Mouse (Mus musculus): ENCODE data around the gene Yipf3.

The Yipf3 gene

DNA sequence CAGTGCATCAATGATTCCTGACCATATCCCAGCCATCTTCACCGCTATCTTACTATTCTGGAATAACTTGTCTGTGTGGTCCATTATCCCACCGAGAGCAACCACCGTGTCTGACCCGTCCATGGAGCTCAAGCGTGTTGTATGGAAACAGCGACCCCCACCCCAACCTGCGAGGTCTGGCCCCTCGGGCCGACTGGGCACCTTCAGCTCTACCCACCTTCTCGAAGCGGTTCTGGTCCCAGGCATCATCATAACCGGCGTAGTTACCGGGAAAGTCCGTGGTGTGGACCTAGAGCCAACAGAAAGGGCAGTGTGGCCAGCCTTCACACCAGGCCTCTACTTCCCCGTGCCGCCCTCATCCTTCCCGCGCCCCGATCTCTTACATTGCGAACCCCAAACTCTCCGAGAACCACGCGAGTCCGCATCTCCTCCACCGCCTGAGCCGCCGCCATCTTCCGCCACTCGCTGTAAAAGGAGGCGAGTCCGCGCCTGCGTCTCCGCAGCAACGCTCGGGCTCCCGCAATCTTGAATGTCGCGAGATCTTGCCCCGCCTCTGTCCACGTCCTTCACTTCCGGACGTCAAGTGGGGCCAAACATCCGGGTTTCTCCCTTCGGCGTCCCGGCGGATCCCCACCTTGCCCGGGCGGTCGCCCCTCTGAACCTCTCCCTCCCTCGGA is at the start of gene Yipf3, which contains the start of gene Polr1c:
Yipf3 (plus strand) TSS at position 569 of the 677 bp plus-strand sequence.
Polr1c (minus strand) TSS at position 543 of the 677 bp plus-strand sequence.
- WGBS, result under 1% methylated on average over 53 of the region's 53 CpGs

DNA sequence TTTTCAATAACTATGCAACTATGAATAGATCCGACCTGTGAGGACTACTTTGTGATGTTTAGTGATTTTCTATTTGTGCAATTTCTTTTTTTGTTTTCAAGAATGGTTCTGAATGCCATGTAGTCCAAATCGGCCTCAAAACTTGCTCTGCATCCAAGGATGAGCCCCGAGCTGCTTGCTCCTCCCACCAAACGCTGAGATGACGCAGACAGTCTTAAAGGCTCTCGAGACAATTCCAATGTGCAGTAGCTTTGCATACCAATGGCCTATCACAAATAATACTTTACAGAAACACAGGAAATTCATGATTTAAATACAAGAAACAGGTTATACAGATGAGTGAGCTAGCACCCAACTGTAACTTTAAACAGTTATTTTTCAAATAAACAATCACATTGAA is 46.7 kb upstream of the Yipf3 start:
- WGBS, result 34% methylated on average over 6 of the region's 6 CpGs

DNA sequence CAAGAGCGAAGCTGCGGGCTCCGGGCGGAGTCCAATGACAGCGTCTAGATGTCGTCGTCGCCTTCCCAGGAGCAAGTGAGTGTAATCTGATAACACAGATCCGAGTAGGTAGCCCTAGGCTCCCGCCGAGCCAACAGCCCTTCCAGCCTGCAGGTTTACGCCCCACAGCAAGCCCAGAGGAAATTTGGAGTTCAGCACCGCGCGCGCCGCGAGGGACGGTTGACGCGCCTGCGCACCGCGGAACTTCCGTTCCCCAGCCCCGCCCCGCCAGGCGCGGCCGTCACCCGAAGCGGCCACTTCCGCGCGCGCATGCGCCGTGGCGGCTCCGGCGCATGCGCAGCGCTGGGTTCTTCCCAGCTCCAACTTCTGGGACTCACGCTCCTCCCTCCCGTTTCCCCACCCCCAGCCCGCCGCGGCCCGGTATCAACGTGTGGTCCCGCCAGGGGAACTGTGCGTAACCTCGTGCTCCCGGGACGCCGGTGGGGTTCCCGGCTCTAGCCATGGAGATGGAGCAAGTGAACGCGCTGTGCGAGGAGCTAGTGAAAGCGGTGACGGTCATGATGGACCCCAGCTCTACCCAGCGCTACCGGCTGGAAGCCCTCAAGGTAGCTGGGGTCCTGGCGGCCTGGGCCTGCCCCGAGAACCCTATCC is 45.3 kb upstream of the Yipf3 start, which contains the start of the genes Polh and Xpo5:
Polh (minus strand) TSS at position 225 of the 651 bp plus-strand sequence.
Xpo5 (plus strand) TSS at position 362 of the 651 bp plus-strand sequence.
- WGBS, result under 1% methylated on average over 66 of the region's 66 CpGs

DNA sequence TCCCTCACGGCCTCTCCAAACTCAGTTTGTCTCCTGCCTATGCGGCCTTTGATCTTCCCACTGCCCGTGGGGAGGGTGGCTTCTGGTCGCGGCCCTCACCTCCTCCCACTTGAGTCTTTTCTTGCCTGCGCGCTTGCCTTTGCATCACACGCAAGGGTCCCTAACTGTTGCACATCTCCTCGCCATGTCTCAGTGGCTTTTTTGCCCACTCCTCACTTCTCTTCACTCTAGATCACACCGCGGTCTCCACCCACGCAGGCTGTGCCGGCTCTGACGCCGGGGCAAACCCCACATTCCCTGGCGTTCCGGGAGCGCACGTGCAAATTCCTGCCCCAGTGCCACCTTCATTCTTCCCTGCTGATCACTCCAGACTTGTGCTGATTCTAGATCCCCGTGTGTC is 44.8 kb upstream of the Yipf3 start:
- WGBS, result under 1% methylated on average over 20 of the region's 20 CpGs

DNA sequence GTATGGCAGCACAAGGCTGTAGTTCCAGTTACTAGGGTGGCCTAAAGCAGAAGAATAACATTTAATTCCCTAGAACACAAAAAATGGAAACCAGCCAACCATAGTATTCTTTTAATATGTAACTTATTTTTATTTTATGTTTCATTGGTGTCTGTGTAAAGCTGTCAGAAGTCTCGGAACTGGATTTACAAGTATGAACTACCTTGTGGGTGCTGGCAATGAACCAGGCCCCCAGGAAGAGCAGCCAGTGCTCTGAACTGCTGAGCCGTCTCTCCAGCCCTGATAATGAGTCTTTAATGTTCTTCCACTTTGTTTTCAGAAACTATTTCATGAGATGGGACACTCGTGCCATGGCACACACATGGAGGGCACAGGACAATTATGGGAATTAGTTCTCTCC is 37.3 kb upstream of the Yipf3 start:
- 87% methylated on average over 3 of the region's 3 CpGs for WGBS

DNA sequence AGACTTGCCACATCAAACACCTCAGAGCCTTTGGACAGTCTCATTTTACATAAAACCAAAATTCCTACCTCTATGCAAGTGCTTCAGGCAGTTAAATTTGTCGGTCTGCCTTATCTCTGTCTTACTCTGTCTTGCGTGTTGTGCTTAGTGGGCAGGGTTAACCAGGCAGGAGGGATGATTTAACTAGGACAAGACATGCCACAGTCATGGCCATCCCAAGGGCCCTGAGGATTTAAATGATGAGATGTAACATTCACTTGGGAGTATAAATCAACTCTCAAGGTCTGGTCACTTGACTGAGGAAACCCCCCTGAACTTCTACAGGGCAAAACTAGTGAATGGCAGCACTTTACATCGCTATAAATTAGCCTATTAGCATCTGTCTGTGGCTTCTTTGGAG is 26.3 kb upstream of the Yipf3 start:
- 96% methylated on average over 3 of the region's 3 CpGs for WGBS

DNA sequence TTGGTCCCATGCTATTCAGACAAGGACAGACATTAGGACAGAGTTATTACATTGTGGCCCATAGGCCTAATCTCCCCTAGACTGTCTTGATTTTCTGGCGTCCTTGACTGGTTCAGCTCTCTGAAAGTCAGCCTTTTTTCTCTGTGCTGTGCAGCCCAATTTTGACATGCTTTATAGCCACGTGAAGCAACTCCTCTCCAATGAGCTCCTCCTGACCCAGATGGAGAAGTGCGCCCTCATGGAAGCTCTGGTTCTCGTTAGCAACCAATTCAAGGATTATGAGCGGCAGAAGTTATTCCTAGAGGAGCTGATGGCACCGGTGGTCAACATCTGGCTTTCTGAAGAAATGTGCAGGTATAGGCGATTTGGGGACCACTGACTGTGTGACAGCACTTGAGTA is 20.3 kb upstream of the Yipf3 start:
- 84% methylated on average over 7 of the region's 7 CpGs for WGBS

DNA sequence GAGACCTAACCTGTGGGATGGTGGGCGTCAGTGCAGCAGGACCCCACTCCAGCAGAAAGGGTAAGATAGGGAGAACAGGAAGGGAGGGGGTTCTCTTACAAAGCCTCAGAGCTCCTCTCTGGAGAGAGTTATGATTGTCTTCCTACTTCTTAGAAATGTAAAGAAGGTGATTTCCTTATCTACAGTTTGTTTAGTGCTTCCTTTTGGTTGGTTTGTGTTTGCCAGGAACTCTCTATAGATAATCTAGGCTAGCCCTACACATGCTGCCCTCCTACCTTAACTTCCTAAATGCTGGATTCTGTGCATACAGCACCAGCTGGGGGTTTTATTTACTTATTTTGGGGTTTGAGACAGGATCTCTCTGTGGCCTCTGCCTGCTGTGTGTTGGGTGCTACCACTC is 11.8 kb upstream of the Yipf3 start:
- 100% methylated on average over 1 of the region's 1 CpGs for WGBS

DNA sequence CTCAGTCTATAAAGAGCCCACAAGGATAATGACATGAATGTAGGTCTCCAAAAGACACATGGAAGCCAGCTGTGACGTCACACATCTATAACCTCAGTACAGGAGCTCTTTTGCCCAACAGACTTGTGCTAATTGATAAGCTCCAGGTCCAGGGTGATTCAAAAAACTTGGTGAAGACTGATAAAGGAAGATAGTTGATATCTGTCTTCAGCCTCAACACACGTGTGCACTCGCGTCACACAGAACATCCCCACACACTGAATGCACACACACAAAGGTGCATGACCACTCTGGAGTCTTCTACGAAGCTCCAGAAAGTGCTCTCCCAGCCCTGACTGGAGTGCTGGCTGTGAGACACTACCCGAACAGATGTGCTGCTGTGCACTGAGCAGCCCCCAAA is 10.8 kb upstream of the Yipf3 start:
- WGBS, result 93% methylated on average over 6 of the region's 6 CpGs

DNA sequence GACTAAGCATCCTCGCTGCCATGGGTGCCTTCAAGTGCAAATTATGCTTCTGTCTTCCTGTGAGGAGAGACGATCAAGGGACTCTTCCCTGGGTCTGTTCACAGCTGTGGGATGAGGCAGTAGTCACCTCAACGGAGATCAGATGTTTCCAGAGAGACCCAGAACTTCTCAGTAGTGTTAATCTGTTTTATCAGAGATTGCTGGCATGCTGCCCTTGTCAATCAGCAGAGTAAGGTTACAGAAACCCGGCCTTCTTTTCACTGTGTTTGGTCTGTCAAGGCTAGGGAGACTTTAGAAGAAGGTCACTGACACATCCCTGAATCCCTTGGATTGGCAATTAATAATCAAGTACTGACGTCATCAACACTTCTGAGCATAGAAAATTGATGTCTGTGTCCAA is 10.4 kb upstream of the Yipf3 start:
- WGBS, result 83% methylated on average over 5 of the region's 5 CpGs

DNA sequence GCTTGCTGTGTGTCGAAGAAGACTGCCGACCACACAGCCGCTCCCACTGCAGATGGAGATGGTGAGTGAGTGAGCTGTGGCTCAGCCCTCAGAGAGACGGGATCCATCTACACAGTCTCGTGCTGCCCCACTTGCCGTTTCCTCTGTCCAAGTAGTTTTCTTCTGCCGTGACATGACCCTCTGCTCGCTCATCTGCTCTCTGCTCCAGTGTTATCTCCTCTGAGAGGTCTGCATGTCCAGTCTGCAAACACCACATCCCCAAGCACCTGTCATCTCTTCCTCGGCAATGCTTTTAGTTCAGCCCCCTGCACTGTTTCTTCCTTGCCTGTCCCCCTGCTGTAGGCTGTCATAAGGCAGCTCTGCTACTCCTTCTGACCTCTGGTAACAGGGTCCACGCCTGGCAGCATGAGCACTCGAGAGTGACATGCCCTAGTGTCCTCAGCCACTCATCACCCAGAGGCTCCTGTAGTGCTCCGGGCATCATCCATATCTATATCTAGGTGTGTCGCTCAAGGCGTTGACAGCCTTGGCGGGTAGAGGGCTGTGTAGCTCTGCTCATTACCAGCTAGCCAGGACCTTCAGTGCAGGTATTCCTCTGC is 8.3 kb upstream of the Yipf3 start:
- 91% methylated on average over 15 of the region's 15 CpGs for WGBS

DNA sequence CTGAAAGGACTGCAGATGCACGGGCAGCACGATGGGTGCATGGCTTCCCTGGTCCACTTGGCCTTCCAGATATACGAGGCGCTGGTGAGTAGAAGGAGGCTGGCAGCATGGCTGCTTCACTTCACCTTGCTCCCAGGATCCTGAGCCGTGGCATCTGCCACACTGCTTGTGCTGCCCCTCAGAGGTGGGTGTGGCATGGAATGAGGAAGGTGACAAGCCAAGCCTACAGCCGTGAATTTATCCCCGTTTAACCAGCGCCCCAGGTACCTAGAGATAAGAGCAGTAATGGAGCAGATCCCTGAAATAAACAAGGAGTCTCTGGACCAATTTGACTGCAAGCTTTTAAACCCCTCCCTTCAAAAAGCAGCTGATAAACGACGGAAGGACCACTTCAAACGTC is 6.4 kb upstream of the Yipf3 start:
- 74% methylated on average over 11 of the region's 11 CpGs for WGBS

DNA sequence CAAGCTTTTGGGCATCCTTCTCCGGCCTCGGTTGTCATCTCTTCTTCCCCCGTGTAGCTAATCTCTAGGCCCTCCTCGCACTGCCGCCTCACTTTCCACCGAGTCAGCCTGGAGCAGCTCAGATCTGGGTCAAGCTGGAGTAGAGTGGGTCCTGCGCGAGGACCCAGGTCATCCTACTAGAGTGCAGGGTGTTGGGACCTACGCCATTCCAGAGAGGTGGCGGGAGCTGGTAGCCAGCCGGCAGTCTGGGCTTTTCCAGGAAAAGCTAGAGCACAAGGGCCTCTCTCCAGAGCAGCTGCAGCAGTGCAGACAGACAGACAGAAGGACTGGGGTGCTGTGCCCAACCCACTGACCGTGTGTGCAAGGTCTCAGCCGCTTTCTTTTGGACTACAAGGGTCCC is 5.6 kb upstream of the Yipf3 start:
- WGBS, result 87% methylated on average over 13 of the region's 13 CpGs

DNA sequence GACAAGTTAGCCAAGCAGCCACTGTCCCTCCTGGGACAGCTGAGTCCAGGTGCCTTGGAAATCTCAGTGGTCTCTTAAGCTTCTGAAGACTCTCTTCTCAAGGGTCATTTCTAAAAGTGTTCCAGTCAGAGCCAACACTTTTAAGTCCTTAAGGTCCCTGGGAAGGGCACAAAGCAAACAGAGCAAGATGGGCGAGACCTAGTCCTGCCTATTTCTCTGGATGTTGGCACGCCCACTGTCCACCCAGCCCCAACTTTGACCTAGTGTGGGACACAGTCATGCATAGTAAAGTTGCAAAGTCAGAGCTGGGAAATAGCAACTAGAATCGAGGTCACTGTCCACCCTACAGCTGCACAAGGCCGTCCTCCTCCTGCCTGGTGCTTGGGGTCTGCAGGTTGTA is 4.9 kb upstream of the Yipf3 start:
- 86% methylated on average over 4 of the region's 4 CpGs for WGBS

DNA sequence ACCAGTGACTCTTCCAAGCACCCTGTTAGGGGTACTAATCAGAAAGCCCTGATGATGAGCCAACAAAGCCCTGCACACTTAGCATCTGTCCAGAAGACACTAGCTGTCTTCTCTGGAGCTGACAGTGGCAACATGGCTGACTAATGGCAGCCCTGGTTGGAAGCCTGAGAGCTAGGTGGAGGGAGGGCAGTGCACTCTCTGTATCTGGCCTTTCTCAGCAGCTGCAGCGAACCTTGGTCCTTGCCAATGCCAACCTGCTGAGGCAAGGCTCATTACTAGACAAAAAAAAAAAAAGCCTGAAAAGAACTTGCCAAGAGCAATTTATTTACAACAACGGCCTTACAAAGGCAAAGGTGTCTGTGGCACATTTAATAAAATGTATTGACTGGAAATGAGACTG is 4.3 kb upstream of the Yipf3 start:
- 42% methylated on average over 2 of the region's 2 CpGs for WGBS

DNA sequence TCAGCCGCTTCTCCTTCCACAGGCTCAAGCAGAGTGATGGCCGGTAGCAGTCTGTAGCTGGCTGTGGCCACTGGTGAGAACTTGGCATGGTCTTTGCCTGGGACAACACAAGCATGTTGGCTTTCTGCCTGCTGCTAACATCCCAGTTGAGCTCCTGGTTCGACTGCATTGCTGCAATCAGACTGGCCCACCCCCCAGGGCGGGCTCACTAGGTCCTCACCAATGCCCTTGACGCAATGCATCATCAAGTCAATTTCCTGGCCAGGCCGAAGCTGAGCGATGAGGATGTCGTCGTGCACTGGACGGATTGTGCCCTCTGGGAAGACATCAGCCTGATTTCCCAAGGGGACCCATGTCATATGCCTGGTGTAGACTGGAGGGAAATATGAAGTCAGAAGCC is 3.3 kb upstream of the Yipf3 start:
- WGBS, result 72% methylated on average over 10 of the region's 10 CpGs

DNA sequence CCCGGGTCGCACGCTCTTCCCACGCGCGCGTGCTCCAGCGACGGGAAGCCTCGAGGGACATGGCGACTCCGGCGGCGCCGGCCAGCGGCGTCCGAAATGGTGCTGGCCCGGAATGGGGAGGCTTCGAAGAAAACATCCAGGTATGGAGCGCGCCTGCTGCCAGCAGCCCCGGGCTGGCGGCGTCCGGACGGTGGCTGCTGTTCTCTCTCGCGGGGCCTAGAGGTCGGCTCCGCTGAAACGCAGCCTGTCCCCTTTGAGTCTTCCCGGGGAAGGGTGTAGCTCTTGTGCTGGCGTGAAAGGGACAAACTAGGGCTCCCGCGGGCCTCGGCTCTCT is 276 bp downstream of the Yipf3 start:
- under 1% methylated on average over 37 of the region's 37 CpGs for WGBS

DNA sequence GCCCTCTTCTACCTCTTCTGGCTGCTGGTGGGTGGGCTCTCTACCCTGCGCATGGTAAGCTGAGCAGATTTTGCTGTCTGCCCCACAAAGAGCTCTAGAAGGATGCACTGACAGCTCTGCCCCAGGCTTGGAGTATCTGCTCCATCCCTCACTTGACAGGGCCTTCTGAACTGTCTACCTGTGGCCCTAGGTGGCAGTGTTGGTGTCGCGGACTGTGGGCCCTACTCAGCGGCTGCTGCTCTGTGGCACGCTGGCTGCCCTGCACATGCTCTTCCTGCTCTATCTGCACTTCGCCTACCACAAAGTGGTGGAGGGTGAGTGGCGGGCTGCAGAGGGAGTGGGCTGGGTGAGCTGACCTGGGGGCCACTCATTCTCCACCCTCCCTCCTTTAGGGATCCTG is 3.3 kb downstream of the Yipf3 start:
- 76% methylated on average over 7 of the region's 7 CpGs for WGBS

DNA sequence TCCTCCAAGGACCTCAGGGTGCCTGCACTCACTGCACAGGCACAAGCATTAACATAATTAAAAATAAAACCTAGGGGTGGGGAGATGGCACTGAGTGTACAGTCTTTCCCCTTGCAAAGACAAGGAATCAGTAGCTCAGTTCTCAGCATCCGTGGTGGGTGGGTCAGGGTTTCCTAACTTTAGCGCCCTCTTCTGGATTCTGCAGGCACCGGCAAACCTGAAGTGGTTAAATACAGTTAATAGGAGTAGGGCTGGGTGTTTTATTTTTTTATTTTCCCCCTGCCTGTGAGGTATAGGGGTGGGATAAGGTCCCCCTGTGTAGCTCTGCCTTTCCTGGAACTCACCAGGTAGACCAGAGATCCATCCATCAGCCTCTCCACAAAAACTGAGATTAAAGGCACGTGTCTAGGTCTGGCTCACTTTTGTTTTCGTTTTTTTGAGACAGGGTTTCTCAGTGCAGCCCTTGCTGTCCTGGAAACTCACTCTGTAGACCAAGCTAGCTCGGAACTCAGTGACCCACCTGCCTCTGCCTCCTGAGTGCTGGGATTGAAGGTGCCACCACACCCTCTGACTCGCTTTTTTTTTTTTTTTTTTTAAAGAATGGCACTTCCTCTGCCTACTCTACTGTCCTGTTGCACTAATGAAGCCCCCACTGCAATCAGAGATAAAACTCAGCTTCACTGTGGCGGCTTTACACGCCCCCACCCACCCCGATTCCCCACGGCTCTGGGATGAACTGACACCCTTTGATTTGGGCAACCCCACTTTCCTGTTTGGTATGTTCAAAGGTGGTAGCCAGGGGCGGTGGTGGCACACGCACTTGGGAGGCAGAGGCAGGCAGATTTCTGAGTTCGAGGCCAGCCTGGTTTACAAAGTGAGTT is 4.9 kb downstream of the Yipf3 start:
- 39% methylated on average over 14 of the region's 14 CpGs for WGBS

DNA sequence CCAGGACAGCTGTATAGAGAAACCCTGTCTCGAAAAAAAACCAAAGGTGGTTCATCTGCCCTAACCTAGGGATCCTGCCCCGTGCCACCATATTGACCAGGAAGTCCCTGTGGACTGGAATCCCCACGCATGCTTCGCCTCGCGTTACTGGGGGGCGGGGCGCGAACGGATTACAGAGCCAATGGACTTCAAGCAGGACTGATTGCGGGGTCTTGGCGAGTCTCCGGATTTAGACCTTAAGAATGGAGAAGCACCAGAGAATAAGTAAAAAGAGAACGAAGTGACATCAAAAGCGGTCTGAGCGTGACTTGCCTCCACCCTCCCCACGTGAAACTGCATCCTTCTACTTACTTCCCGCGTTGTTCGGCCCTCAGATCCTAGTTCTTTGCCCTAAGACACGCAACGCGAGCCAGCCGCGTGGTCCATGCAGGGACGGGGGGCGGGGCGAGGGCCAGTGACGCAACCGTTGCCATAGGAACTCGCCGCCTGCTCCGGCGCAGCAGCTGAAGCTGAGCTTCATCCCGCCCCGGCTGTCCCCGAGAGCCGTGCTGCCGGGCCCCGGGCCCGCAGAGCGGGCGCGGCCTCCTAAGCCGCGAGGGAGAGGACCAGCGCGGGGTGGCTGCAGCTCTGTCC is 5.7 kb downstream of the Yipf3 start, which contains the start of gene Lrrc73:
Lrrc73 (plus strand) TSS at position 80 of the 633 bp plus-strand sequence.
- 1% methylated on average over 47 of the region's 48 CpGs for WGBS

DNA sequence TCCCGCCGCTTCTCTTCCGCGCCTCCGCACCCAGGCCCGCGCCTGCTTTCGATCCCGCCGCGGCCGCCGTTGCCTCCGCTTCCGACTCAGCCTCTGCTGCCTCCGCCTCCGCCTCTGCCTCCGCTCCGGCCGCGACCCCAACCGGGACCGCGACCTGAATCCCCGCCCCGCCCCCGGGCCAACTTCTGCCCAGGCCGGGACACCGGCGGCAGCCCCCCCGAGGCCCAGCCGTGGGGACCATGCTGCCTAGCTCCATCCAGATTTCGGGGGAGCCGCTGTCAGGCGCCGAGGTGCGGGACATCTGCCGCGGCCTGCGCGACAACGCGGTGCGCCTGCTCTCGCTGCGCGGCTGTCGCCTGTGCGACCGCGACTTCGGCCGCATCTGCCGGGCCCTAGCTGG is 6.2 kb downstream of the Yipf3 start:
- 1% methylated on average over 54 of the region's 54 CpGs for WGBS

DNA sequence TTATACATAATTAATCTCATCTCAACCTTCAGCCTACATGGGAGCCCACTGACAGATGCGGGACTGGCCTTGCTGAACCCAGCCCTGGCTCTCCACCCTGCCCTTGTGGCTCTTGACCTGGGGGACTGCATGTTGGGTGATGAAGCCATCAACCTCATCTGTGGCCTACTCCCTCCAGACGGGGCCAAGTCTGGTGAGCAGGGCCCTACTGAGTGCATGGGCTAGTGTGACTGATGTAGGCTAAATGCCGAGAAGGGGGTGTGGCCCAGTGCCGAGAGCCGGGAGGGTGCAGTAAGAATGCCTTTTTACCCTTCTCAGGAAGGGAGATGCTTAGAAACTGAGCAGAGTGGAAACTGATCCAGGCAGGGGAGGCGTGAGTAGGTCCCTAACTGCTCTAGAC is 7.3 kb downstream of the Yipf3 start:
- WGBS, result 22% methylated on average over 6 of the region's 6 CpGs

Measured in cerebral cortex, adult 2 months (tissue).